Mouse (Mus musculus) testis, adult 2 months (tissue): ENCODE data around the gene Nr5a2. TPM values are rescaled to one million over a fixed set of nuclear protein-coding genes. Genes with fewer than 3 reads are reported as not detected.

Source experiments
- H3K27ac ChIP-seq: fragments of 200-500 bp; 2 replicates; pipeline ENCODE4 v1.5.1; 2012; ENCODE audit warnings: low read depth, low read length; ENCODE audit not compliant: control insufficient read depth, insufficient read depth
- H3K27me3 ChIP-seq: fragments of 200-500 bp; 2 replicates; pipeline ENCODE4 v1.6.1; 2012; ENCODE audit warnings: mild to moderate bottlenecking, low read length, moderate library complexity; ENCODE audit not compliant: control insufficient read depth, insufficient read depth
- H3K36me3 ChIP-seq: fragments of 200-500 bp; 2 replicates; pipeline ENCODE4 v1.6.1; 2012; ENCODE audit warnings: mild to moderate bottlenecking, low read length; ENCODE audit not compliant: control insufficient read depth, insufficient read depth
- H3K4me1 ChIP-seq: fragments of 200-500 bp; 2 replicates; pipeline ENCODE4 v1.6.1; 2012; ENCODE audit warnings: low read length; ENCODE audit not compliant: control insufficient read depth, insufficient read depth
- H3K4me3 ChIP-seq: fragments of 200-500 bp; 2 replicates; pipeline ENCODE4 v1.5.1; 2012; ENCODE audit warnings: low read depth, mild to moderate bottlenecking, low read length, moderate library complexity, mixed read lengths; ENCODE audit not compliant: control insufficient read depth
- CTCF ChIP-seq: fragments of 200-500 bp; IDR thresholded peaks from 2 replicates; pipeline ENCODE4 v1.5.1; 2012; ENCODE audit warnings: low read depth, mild to moderate bottlenecking, inconsistent platforms, low read length, moderate library complexity; ENCODE audit not compliant: control insufficient read depth, insufficient read depth, insufficient replicate concordance
- POLR2A ChIP-seq: fragments of 200-500 bp; IDR thresholded peaks from 2 replicates; pipeline ENCODE4 v1.6.1; 2012; ENCODE audit warnings: low read depth, mild to moderate bottlenecking, inconsistent platforms, low read length, moderate library complexity; ENCODE audit not compliant: control insufficient read depth
- polyA plus RNA-seq: library from polyadenylated mRNA; depleted of rRNA; stranded (reverse); fragments of >200 nt; gene quantifications from 2 replicates; pipeline ENCODE4 v1.2.3, GENCODE M21; 2012

Nr5a2 gene
- polyA plus RNA-seq, 1 experiment = 0.35 TPM

- Histone ChIP-seq H3K27ac (no peak overlapping the region), H3K27me3 (no peaks in the 10 kb centered on the region), H3K4me3 (no peak overlapping the region), H3K36me3 (no peaks in the 10 kb centered on the region), H3K4me1 (no peaks in the 10 kb centered on the region)
- no peak for TF ChIP-seq POLR2A
- TF ChIP-seq CTCF = no peak
Observed at GRCm38 (mm10) chr1:136846081-136846480, 114.2 kb downstream of the Nr5a2 start.

GRCm38 (mm10) chr1:136845341-136845740 lies 114.9 kb downstream of the Nr5a2 start:
- TF ChIP-seq CTCF (no peak), POLR2A (no peak)
- Histone ChIP-seq H3K4me3 (no peak overlapping the region), H3K36me3 (no peaks in the 10 kb centered on the region), H3K27me3 (no peaks in the 10 kb centered on the region), H3K27ac (no peak overlapping the region), H3K4me1 (no peaks in the 10 kb centered on the region)

- Histone ChIP-seq H3K27ac (no peak overlapping the region), H3K4me1 (peaks cover 2% of the 10 kb centered on the region), H3K36me3 (no peaks in the 10 kb centered on the region), H3K27me3 (no peaks in the 10 kb centered on the region), H3K4me3 (no peak overlapping the region)
- TF ChIP-seq CTCF (no peak), POLR2A (no peak)
Observed at GRCm38 (mm10) chr1:136840512-136840911, 119.7 kb downstream of the Nr5a2 start.

- no peak overlapping the region for H3K27ac ChIP-seq
Observed at GRCm38 (mm10) chr1:136839202-136839601, 121.0 kb downstream of the Nr5a2 start.

GRCm38 (mm10) chr1:136832305-136833152 lies 127.7 kb downstream of the Nr5a2 start:
- TF ChIP-seq CTCF (no peak), POLR2A (no peak)

More at GRCm38 (mm10) chr1:136839202-136839601, 121.0 kb downstream of the Nr5a2 start:
- Histone ChIP-seq H3K4me1 (peaks cover 2% of the 10 kb centered on the region), H3K4me3 (no peak overlapping the region), H3K27me3 (no peaks in the 10 kb centered on the region), H3K36me3 (no peaks in the 10 kb centered on the region)
- TF ChIP-seq POLR2A (no peak), CTCF (no peak)

GRCm38 (mm10) chr1:136830992-136831391 lies 129.3 kb downstream of the Nr5a2 start:
- Histone ChIP-seq H3K27ac (no peak overlapping the region), H3K4me3 (no peak overlapping the region), H3K4me1 (no peaks in the 10 kb centered on the region), H3K36me3 (no peaks in the 10 kb centered on the region), H3K27me3 (no peaks in the 10 kb centered on the region)
- TF ChIP-seq CTCF (no peak), POLR2A (no peak)

More at GRCm38 (mm10) chr1:136832305-136833152, 127.7 kb downstream of the Nr5a2 start:
- Histone ChIP-seq H3K27me3 (no peaks in the 10 kb centered on the region), H3K27ac (no peak overlapping the region), H3K4me1 (no peaks in the 10 kb centered on the region), H3K36me3 (no peaks in the 10 kb centered on the region), H3K4me3 (no peak overlapping the region)

GRCm38 (mm10) chr1:136829931-136830330 lies 130.3 kb downstream of the Nr5a2 start:
- TF ChIP-seq CTCF (no peak), POLR2A (no peak)
- Histone ChIP-seq H3K4me1 (no peaks in the 10 kb centered on the region), H3K4me3 (no peak overlapping the region), H3K27ac (no peak overlapping the region), H3K36me3 (no peaks in the 10 kb centered on the region), H3K27me3 (no peaks in the 10 kb centered on the region)

GRCm38 (mm10) chr1:136823897-136824296 lies 136.4 kb downstream of the Nr5a2 start:
- Histone ChIP-seq H3K27me3 (no peaks in the 10 kb centered on the region), H3K4me1 (no peaks in the 10 kb centered on the region), H3K36me3 (no peaks in the 10 kb centered on the region), H3K4me3 (no peak overlapping the region), H3K27ac (no peak overlapping the region)
- TF ChIP-seq POLR2A (no peak), CTCF (no peak)
